Mouse (Mus musculus): Measurements from ENCODE around the gene Slc38a2. TPM values are rescaled to one million over a fixed set of nuclear protein-coding genes. Genes with fewer than 3 reads are reported as not detected.
A peak's percentile ranks its signal among the peaks of the same experiment; 100 is the strongest.

The Slc38a2 gene
- polyA plus RNA-seq, 1 experiment from 2014 or later: 190 TPM

GRCm38 (mm10) chr15:96675055-96675454 lies 24.5 kb downstream of the Slc38a2 start:
- 85% methylated on average over 11 of the region's 11 CpGs for WGBS
- 0 out of 2 replicates have a peak, but pooled peaks cover 3% of the 10 kb centered on the region for H3K27me3 ChIP-seq
- no peak overlapping the region for H3K9ac ChIP-seq (replicated peaks)
- H3K4me2 ChIP-seq (replicated peaks): no peak overlapping the region
- H3K4me3 ChIP-seq: no peak overlapping the region
- H3K9me3 ChIP-seq: no peaks in the 10 kb centered on the region
- no peak for ATAC-seq (ENCODE audit: low FRiP score, low read depth)
- H3K27ac ChIP-seq (replicated peaks): no peak overlapping the region
- no peaks in the 10 kb centered on the region for H3K4me1 ChIP-seq
- no peaks in the 10 kb centered on the region for H3K36me3 ChIP-seq

- H3K36me3 ChIP-seq: no peaks in the 10 kb centered on the region
- H3K9me3 ChIP-seq: no peaks in the 10 kb centered on the region
- H3K9ac ChIP-seq (replicated peaks): no peak overlapping the region
- no peaks in the 10 kb centered on the region for H3K27me3 ChIP-seq
- ATAC-seq (ENCODE audit: low FRiP score, low read depth): no peak
- H3K4me1 ChIP-seq: no peaks in the 10 kb centered on the region
- no peak overlapping the region for H3K4me3 ChIP-seq
- H3K4me2 ChIP-seq (replicated peaks): no peak overlapping the region
- no peak overlapping the region for H3K27ac ChIP-seq (replicated peaks)
- 54% methylated on average over 1 of the region's 1 CpGs for WGBS
Measured at GRCm38 (mm10) chr15:96674089-96674488, 25.4 kb downstream of the Slc38a2 start.

- Histone ChIP-seq H3K36me3 (no peaks in the 10 kb centered on the region), H3K4me1 (no peaks in the 10 kb centered on the region), H3K4me2 (replicated peaks) (no peak overlapping the region), H3K27ac (replicated peaks) (no peak overlapping the region), H3K4me3 (no peak overlapping the region), H3K9me3 (no peaks in the 10 kb centered on the region), H3K9ac (replicated peaks) (no peak overlapping the region), H3K27me3 (no peaks in the 10 kb centered on the region)
- ATAC-seq (ENCODE audit: low FRiP score, low read depth): no peak
- 87% methylated on average over 6 of the region's 6 CpGs for WGBS
Measured at GRCm38 (mm10) chr15:96669721-96670120, 29.8 kb downstream of the Slc38a2 start.

GRCm38 (mm10) chr15:96666663-96667062 lies 32.9 kb downstream of the Slc38a2 start:
- H3K27ac ChIP-seq (replicated peaks): no peak overlapping the region
- no peaks in the 10 kb centered on the region for H3K4me1 ChIP-seq
- H3K4me2 ChIP-seq (replicated peaks): peak overlapping the region; percentile 39
- no peak overlapping the region for H3K9ac ChIP-seq (replicated peaks)
- H3K27me3 ChIP-seq: no peaks in the 10 kb centered on the region
- H3K9me3 ChIP-seq: no peaks in the 10 kb centered on the region
- ATAC-seq (ENCODE audit: low FRiP score, low read depth): peak; percentile 47; the same call in 1 of the 2 replicates
- WGBS: 4% methylated on average over 7 of the region's 7 CpGs
- no peak overlapping the region for H3K4me3 ChIP-seq
- H3K36me3 ChIP-seq: no peaks in the 10 kb centered on the region

GRCm38 (mm10) chr15:96665889-96666288 lies 33.6 kb downstream of the Slc38a2 start:
- 6% methylated on average over 3 of the region's 3 CpGs for WGBS
- no peak overlapping the region for H3K4me2 ChIP-seq (replicated peaks)
- no peaks in the 10 kb centered on the region for H3K9me3 ChIP-seq
- H3K4me3 ChIP-seq: no peak overlapping the region
- peak; percentile 66; the same call in 1 of the 2 replicates for ATAC-seq (ENCODE audit: low FRiP score, low read depth)
- no peaks in the 10 kb centered on the region for H3K36me3 ChIP-seq
- no peak overlapping the region for H3K27ac ChIP-seq (replicated peaks)
- no peaks in the 10 kb centered on the region for H3K4me1 ChIP-seq
- no peak overlapping the region for H3K9ac ChIP-seq (replicated peaks)
- 0 out of 2 replicates have a peak, but pooled peaks cover 1% of the 10 kb centered on the region for H3K27me3 ChIP-seq

- Histone ChIP-seq H3K4me3 (no peak overlapping the region), H3K9ac (replicated peaks) (no peak overlapping the region), H3K27me3 (peaks cover 7% of the 10 kb centered on the region; the same call in 1 of the 2 replicates), H3K4me2 (replicated peaks) (no peak overlapping the region), H3K27ac (replicated peaks) (no peak overlapping the region), H3K9me3 (no peaks in the 10 kb centered on the region), H3K4me1 (peaks cover 7% of the 10 kb centered on the region; the same call in 1 of the 2 replicates), H3K36me3 (no peaks in the 10 kb centered on the region)
- 64% methylated on average over 13 of the region's 13 CpGs for WGBS
- no peak for ATAC-seq (ENCODE audit: low FRiP score, low read depth)
Measured at GRCm38 (mm10) chr15:96660590-96661141, 38.9 kb downstream of the Slc38a2 start.

- ATAC-seq (ENCODE audit: low FRiP score, low read depth): no peak
- Histone ChIP-seq H3K9me3 (no peaks in the 10 kb centered on the region), H3K36me3 (no peaks in the 10 kb centered on the region), H3K27ac (replicated peaks) (no peak overlapping the region), H3K27me3 (peaks cover 7% of the 10 kb centered on the region; the same call in 1 of the 2 replicates), H3K4me2 (replicated peaks) (no peak overlapping the region), H3K4me1 (peaks cover 7% of the 10 kb centered on the region; the same call in 1 of the 2 replicates), H3K4me3 (no peak overlapping the region), H3K9ac (replicated peaks) (no peak overlapping the region)
- WGBS: 70% methylated on average over 14 of the region's 14 CpGs
Measured at GRCm38 (mm10) chr15:96658275-96658602, 41.3 kb downstream of the Slc38a2 start.

GRCm38 (mm10) chr15:96657576-96658274 lies 41.8 kb downstream of the Slc38a2 start:
- WGBS: 66% methylated on average over 17 of the region's 17 CpGs
- Histone ChIP-seq H3K9me3 (no peaks in the 10 kb centered on the region), H3K27me3 (peaks cover 7% of the 10 kb centered on the region; the same call in 1 of the 2 replicates), H3K9ac (replicated peaks) (no peak overlapping the region), H3K4me2 (replicated peaks) (no peak overlapping the region), H3K36me3 (no peaks in the 10 kb centered on the region), H3K27ac (replicated peaks) (no peak overlapping the region), H3K4me1 (peaks cover 7% of the 10 kb centered on the region; the same call in 1 of the 2 replicates), H3K4me3 (no peak overlapping the region)
- no peak for ATAC-seq (ENCODE audit: low FRiP score, low read depth)

GRCm38 (mm10) chr15:96655514-96655913 lies 44.0 kb downstream of the Slc38a2 start:
- no peak overlapping the region for H3K9ac ChIP-seq (replicated peaks)
- no peak overlapping the region for H3K4me3 ChIP-seq
- no peak overlapping the region for H3K4me2 ChIP-seq (replicated peaks)
- H3K36me3 ChIP-seq: no peaks in the 10 kb centered on the region
- no peak for ATAC-seq (ENCODE audit: low FRiP score, low read depth)
- no peaks in the 10 kb centered on the region for H3K9me3 ChIP-seq
- H3K27ac ChIP-seq (replicated peaks): no peak overlapping the region
- H3K27me3 ChIP-seq: 0 out of 2 replicates have a peak, but pooled peaks cover 3% of the 10 kb centered on the region
- WGBS: 95% methylated on average over 14 of the region's 14 CpGs
- peaks cover 7% of the 10 kb centered on the region; the same call in 1 of the 2 replicates for H3K4me1 ChIP-seq

GRCm38 (mm10) chr15:96654714-96655113 lies 44.8 kb downstream of the Slc38a2 start:
- WGBS: 83% methylated on average over 8 of the region's 8 CpGs
- Histone ChIP-seq H3K27ac (replicated peaks) (no peak overlapping the region), H3K36me3 (no peaks in the 10 kb centered on the region), H3K27me3 (no peaks in the 10 kb centered on the region), H3K9me3 (no peaks in the 10 kb centered on the region), H3K4me2 (replicated peaks) (no peak overlapping the region), H3K9ac (replicated peaks) (no peak overlapping the region), H3K4me1 (peaks cover 7% of the 10 kb centered on the region; the same call in 1 of the 2 replicates), H3K4me3 (no peak overlapping the region)
- no peak for ATAC-seq (ENCODE audit: low FRiP score, low read depth)

- Histone ChIP-seq H3K27ac (replicated peaks) (no peak overlapping the region), H3K9me3 (no peaks in the 10 kb centered on the region), H3K27me3 (no peaks in the 10 kb centered on the region), H3K4me2 (replicated peaks) (no peak overlapping the region), H3K4me3 (no peak overlapping the region), H3K4me1 (peaks cover 7% of the 10 kb centered on the region; the same call in 1 of the 2 replicates), H3K36me3 (no peaks in the 10 kb centered on the region), H3K9ac (replicated peaks) (no peak overlapping the region)
- WGBS: 95% methylated on average over 16 of the region's 16 CpGs
- no peak for ATAC-seq (ENCODE audit: low FRiP score, low read depth)
Measured at GRCm38 (mm10) chr15:96653011-96653410, 46.5 kb downstream of the Slc38a2 start.

GRCm38 (mm10) chr15:96652531-96652930 lies 47.0 kb downstream of the Slc38a2 start:
- WGBS: 90% methylated on average over 10 of the region's 10 CpGs

More at GRCm38 (mm10) chr15:96652531-96652930, 47.0 kb downstream of the Slc38a2 start:
- H3K4me1 ChIP-seq: peaks cover 8% of the 10 kb centered on the region; the same call in 1 of the 2 replicates
- no peak overlapping the region for H3K4me2 ChIP-seq (replicated peaks)
- H3K4me3 ChIP-seq: no peak overlapping the region
- ATAC-seq (ENCODE audit: low FRiP score, low read depth): no peak
- H3K36me3 ChIP-seq: no peaks in the 10 kb centered on the region
- H3K9ac ChIP-seq (replicated peaks): no peak overlapping the region
- no peak overlapping the region for H3K27ac ChIP-seq (replicated peaks)
- H3K9me3 ChIP-seq: no peaks in the 10 kb centered on the region
- no peaks in the 10 kb centered on the region for H3K27me3 ChIP-seq

All from midbrain, embryonic 12.5 days (tissue).